Mouse (Mus musculus): ENCODE measurements around the gene Galnt12. TPM values are rescaled to one million over a fixed set of nuclear protein-coding genes. Genes with fewer than 3 reads are reported as not detected.

The Galnt12 gene
- polyA plus RNA-seq, 1 experiment from 2014 or later, result 19.2 TPM

DNA sequence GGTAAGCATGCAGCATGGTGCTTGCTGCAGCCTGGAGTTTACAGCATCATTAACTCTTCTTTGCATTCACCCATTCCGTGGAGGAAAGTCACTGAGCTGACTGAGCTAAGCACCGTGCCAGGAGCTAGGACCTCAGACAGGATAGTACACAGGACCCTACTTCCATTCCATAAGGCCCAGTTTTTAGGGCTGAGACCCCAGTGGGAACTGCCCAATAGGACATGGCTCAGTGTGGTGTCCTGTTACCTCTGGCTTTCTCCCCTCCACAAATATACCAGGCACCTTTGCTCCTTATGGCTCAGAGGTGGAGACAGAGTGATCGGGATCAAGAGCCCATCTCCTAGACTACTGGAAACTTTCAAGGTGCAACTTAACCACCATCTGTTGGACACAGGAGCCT, 59.1 kb downstream of the Galnt12 start:
- ATAC-seq, result no peak
- Histone ChIP-seq H3K9ac (ENCODE audit: low read depth, low read length) (no peak overlapping the region), H3K27me3 (replicated peaks; ENCODE audit: control insufficient read depth, insufficient read depth, low read length) (no peaks in the 10 kb centered on the region), H3K4me1 (replicated peaks; ENCODE audit: control insufficient read depth, insufficient read depth, low read length) (peaks cover 8% of the 10 kb centered on the region), H3K4me3 (ENCODE audit: low read depth, low read length) (no peak overlapping the region), H3K9me3 (ENCODE audit: control insufficient read depth) (no peaks in the 10 kb centered on the region), H3K36me3 (ENCODE audit: control insufficient read depth, insufficient read depth) (no peaks in the 10 kb centered on the region), H3K27ac (ENCODE audit: low read depth, low read length) (no peak overlapping the region), H3K4me2 (replicated peaks; ENCODE audit: low read depth) (no peak overlapping the region)
- 83% methylated on average over 3 of the region's 3 CpGs for WGBS
- TF ChIP-seq CTCF (IDR thresholded peaks at IDR 0.05; ENCODE audit: low read depth), result no peak

DNA sequence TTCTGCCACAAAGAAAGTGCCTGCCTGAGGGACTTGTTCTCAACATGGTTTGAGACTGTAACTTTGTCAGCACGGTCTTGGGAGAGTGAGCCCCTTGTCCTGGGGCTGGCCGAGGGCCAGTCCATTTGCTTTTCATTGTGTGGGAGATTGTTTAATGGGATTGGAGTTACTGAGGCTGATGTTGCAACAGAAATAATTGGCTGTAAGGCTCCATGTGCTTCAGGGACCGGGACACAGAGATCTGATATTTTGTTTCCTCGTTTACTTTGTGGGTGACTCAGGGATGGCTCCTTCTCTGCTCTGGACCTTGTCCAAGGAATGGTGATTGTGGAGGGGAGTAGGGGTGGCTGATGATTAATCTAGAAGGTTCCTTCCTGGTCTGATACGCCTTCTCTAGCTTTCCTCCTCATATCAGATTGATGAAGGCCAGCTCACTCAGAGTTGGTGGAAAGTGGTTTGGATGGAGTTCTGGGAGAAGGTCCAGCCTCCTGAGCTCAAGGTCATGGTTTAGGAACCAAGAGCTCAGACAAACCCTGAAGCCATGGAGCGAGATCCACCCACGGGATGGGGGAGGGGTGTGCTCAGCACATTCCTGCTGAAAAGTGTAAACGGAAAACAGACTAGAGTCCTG, 60.0 kb downstream of the Galnt12 start:
- 24% methylated on average over 8 of the region's 8 CpGs for WGBS

DNA sequence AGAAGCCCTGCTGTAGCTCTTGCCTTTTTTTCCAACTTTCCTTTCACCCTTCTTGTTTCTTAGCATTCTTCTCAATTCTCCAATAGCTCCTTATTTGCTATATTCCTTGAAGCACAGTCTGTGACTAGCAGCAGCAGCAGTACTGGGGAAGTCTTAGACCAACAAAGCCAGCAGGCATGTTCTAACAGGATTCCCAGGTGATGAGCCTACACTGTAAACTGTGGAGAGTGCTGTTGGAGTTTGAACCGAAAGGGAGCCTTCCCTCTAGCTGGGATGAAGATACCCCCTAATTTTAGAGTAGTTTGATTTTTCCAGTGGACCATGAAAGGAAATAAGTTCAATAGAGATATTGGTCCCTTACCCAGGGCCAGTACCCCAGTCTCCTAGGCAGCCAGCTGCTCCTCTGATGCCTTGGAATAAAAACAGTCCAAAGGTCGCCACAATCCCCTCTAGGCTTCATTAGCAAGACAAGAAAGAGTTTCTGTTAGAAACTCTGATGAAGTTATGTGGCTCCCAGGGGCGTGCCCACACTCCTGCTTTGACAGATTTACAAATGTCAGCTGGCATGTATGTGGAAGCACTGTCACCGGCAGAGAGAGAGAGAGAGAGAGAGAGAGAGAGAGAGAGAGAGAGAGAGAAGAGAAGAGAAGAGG, 69.5 kb downstream of the Galnt12 start:
- Histone ChIP-seq H3K9me3 (ENCODE audit: control insufficient read depth) (no peaks in the 10 kb centered on the region), H3K4me3 (ENCODE audit: low read depth, low read length) (no peak overlapping the region), H3K4me1 (replicated peaks; ENCODE audit: control insufficient read depth, insufficient read depth, low read length) (no peaks in the 10 kb centered on the region), H3K27ac (ENCODE audit: low read depth, low read length) (no peak overlapping the region), H3K4me2 (replicated peaks; ENCODE audit: low read depth) (no peak overlapping the region), H3K36me3 (ENCODE audit: control insufficient read depth, insufficient read depth) (no peaks in the 10 kb centered on the region), H3K9ac (ENCODE audit: low read depth, low read length) (no peak overlapping the region), H3K27me3 (replicated peaks; ENCODE audit: control insufficient read depth, insufficient read depth, low read length) (no peaks in the 10 kb centered on the region)
- no peak for TF ChIP-seq CTCF (IDR thresholded peaks at IDR 0.05; ENCODE audit: low read depth)
- ATAC-seq, result no peak
- WGBS, result 15% methylated on average over 4 of the region's 4 CpGs

More for the DNA sequence above, 60.0 kb downstream of the Galnt12 start:
- H3K9me3 ChIP-seq (ENCODE audit: control insufficient read depth), result no peaks in the 10 kb centered on the region
- no peak overlapping the region for H3K4me2 ChIP-seq (replicated peaks; ENCODE audit: low read depth)
- H3K27me3 ChIP-seq (replicated peaks; ENCODE audit: control insufficient read depth, insufficient read depth, low read length), result no peaks in the 10 kb centered on the region
- H3K27ac ChIP-seq (ENCODE audit: low read depth, low read length), result no peak overlapping the region; the same call in 1 of the 2 replicates
- no peak overlapping the region for H3K4me3 ChIP-seq (ENCODE audit: low read depth, low read length)
- ATAC-seq, result peak; percentile 94
- H3K9ac ChIP-seq (ENCODE audit: low read depth, low read length), result no peak overlapping the region
- TF ChIP-seq CTCF (IDR thresholded peaks at IDR 0.05; ENCODE audit: low read depth), result no peak
- H3K4me1 ChIP-seq (replicated peaks; ENCODE audit: control insufficient read depth, insufficient read depth, low read length), result peaks cover 8% of the 10 kb centered on the region
- H3K36me3 ChIP-seq (ENCODE audit: control insufficient read depth, insufficient read depth), result no peaks in the 10 kb centered on the region

DNA sequence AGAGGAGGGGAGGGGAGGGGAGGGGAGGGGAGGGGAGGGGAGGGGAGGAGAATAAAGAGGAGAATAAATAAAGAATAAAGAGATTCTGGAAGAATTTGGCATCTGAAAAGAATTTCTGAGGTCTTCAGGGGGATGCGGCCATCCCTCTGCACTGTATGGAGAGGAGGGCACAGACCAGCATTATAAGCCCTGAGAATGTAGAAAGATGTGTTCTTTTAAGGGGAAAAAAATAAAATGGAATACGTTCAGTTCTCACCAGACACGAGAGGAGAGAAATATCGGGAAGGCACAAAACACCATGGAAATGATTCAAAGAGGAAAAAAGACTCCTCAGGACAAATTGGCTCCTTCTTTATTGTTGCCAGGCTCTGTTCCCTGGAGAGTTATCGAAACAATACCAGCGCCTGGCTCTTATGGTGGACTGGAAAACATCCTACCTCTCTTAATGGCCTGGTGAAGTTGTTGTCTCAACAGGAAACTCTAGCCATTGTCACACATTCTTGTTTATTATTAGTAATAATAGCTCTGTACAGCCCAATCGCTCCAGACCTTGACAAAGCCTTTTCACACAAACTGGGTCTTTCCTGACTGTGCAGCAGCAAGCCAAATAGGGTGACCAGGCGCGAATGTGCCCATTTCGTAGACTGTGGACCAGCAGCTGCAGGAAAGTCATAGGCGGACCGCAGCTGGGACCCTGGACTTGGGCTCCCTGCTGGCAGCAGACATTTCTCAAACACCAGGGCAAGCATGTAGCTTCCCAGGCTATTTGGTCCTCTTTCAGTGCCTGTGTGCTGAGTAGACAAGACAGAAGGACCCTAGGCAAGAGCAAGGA, 70.3 kb downstream of the Galnt12 start:
- TF ChIP-seq CTCF (IDR thresholded peaks at IDR 0.05; ENCODE audit: low read depth), result no peak

DNA sequence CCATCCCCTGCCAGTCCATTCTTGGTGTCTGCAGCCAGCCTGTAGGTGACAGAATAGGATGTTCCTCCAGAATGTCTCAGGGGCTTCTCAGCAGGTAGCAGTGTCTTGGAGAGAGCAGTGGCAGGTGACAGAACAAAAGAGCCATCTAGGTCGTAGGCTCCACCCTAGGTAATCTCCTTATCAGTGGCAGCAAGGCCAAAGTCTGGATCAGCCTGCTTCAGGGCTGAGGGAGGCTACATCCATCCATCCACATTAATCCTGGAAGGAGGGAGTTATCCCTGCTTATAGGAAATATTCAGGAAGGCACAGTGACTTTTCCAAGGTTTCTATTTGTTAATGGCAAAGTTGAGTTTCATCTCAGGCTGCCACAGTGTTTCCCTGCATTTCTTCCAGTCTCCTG, 80.6 kb downstream of the Galnt12 start:
- Histone ChIP-seq H3K27me3 (replicated peaks; ENCODE audit: control insufficient read depth, insufficient read depth, low read length) (no peaks in the 10 kb centered on the region), H3K9ac (ENCODE audit: low read depth, low read length) (no peak overlapping the region), H3K27ac (ENCODE audit: low read depth, low read length) (no peak overlapping the region), H3K9me3 (ENCODE audit: control insufficient read depth) (no peaks in the 10 kb centered on the region), H3K4me3 (ENCODE audit: low read depth, low read length) (no peak overlapping the region), H3K36me3 (ENCODE audit: control insufficient read depth, insufficient read depth) (no peaks in the 10 kb centered on the region), H3K4me2 (replicated peaks; ENCODE audit: low read depth) (no peak overlapping the region), H3K4me1 (replicated peaks; ENCODE audit: control insufficient read depth, insufficient read depth, low read length) (no peaks in the 10 kb centered on the region)
- no peak for TF ChIP-seq CTCF (IDR thresholded peaks at IDR 0.05; ENCODE audit: low read depth)
- ATAC-seq, result no peak
- 29% methylated on average over 1 of the region's 1 CpGs for WGBS

More for the DNA sequence above, 70.3 kb downstream of the Galnt12 start:
- Histone ChIP-seq H3K27ac (ENCODE audit: low read depth, low read length) (no peak overlapping the region), H3K4me1 (replicated peaks; ENCODE audit: control insufficient read depth, insufficient read depth, low read length) (no peaks in the 10 kb centered on the region), H3K36me3 (ENCODE audit: control insufficient read depth, insufficient read depth) (no peaks in the 10 kb centered on the region), H3K27me3 (replicated peaks; ENCODE audit: control insufficient read depth, insufficient read depth, low read length) (no peaks in the 10 kb centered on the region), H3K9me3 (ENCODE audit: control insufficient read depth) (no peaks in the 10 kb centered on the region), H3K4me3 (ENCODE audit: low read depth, low read length) (no peak overlapping the region), H3K4me2 (replicated peaks; ENCODE audit: low read depth) (no peak overlapping the region), H3K9ac (ENCODE audit: low read depth, low read length) (no peak overlapping the region)
- WGBS, result 69% methylated on average over 12 of the region's 12 CpGs
- no peak for ATAC-seq

Other genes starting within 250 kb of the Galnt12 start
- gene Gabbr2, start 100.0 kb upstream of the Galnt12 start, polyA plus RNA-seq (2015; fragmentation: Nextera tagmentation; extraction: Ambion mirVana), result 0.07 and 0.14 TPM in 2 replicates
- gene Anks6, start 34.5 kb upstream of the Galnt12 start, polyA plus RNA-seq (2015; fragmentation: Nextera tagmentation; extraction: Ambion mirVana), result 1.2 and 1.3 TPM in 2 replicates
- 13.0 and 13.1 TPM in 2 replicates for gene Col15a1, start 116.3 kb downstream of the Galnt12 start, polyA plus RNA-seq (2015; fragmentation: Nextera tagmentation; extraction: Ambion mirVana)